Mouse (Mus musculus) layer of hippocampus, adult 18-20 months (tissue): ENCODE measurements around the gene Cenpp. TPM values are rescaled to one million over a fixed set of nuclear protein-coding genes. Genes with fewer than 3 reads are reported as not detected.

ENCODE experiments used
- DNase-seq, 2 experiments: peaks; one replicate each; pipeline ENCODE4 v3.0.0; 2022; ENCODE audit warnings: low spot score in 2 of 2
- long read RNA-seq: library from polyadenylated mRNA; stranded (forward); transcript quantifications from one replicate; pipeline ENCODE4 v2.0.0, GENCODE M21; 2021
- total RNA-seq, 2 experiments: library from RNA; stranded (reverse); gene quantifications; 2 replicates each; pipeline ENCODE4 v1.2.3; 2021

Gene Cenpp
- 1 to 10 TPM in 1 of 2 experiments, under 1 TPM in 1; 0.52 to 1.3 TPM for total RNA-seq
- long read RNA-seq, partial matches to known transcripts, result 0 of 9 reads
- long read RNA-seq, other reads (novel, unspliced or antisense), result 9 of 9 reads

DNA sequence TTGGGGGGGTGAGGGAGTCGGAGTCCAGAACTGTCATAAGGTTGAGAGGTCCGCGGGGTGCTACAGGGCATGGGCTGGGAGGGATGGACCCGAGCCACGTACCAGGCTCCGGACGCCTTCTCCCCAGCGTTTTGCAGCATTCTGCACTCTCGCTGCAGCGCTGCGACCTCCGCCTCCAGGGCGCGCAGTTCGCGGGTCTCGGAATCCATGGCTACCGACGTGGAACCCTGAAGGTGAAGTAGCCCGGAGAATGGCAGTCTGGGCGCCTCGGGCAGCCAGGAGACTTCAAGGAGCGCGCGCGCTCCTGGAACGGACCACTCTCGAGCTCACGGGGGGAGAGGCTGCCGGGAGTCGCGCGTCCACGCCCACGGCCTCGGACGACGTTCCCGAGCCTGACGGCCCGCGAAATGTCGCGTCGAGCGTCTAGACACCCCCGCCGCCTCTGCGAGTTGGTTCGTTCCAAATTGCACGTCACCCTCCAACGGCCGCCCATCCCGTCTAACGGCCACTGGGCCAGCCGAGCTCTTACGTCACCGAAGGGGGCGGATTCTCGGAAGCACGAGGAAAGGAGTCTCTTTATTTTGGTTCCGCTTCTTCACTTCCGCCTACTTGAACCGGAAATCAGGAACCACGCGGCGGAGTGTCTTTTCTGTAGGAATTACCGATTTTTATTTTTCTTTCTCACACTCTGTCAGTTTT lies at the start of gene Cenpp, which contains the start of gene Nol8:
Gene Cenpp (minus strand): TSS at position 305 of the 699 bp plus-strand sequence.
Gene Nol8 (plus strand): TSS at position 598 of the 699 bp plus-strand sequence.
- peak; percentile 99 for DNase-seq

DNA sequence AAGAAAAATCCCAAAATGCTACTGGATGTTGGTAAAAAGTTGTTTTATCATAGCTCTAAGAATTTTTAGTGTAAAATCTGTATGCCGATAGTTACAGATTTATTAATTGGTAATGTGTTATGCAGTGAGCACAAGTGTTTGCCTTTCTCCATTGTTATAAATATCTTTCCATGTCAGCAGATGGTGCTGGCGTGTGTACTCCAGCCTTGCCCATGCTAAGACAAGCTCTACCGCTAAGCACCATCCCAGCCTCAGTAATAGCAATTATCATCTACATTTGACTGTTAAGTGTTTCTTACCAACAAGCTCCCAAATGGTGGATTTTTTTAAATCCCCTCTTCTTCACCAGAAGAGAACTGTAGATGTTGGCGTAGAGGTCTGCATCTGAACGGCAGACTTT lies 38.5 kb upstream of the Cenpp start:
- DNase-seq, result peak in 1 of 2 experiments; percentile 66

DNA sequence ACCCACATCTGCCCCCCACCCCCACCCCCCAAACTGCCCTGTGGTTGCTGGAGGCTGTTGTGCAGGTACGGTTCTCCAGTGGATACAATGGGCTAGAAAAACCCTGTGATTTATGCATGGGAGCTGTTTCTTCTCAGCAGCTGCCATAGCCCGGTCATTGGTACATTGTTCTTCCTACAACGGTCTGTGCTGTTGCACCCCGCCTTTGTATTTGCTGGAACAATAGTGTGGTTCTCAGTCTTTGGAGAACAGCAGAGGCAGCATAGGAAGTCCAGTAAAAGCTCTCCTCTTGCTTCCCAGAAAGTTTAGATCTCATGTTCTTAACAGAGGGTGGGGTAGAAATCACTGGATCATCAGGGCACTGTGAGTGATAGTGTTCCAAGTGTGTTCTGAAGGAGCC lies 31.7 kb upstream of the Cenpp start:
- peak in 1 of 2 experiments; percentile 13 for DNase-seq

DNA sequence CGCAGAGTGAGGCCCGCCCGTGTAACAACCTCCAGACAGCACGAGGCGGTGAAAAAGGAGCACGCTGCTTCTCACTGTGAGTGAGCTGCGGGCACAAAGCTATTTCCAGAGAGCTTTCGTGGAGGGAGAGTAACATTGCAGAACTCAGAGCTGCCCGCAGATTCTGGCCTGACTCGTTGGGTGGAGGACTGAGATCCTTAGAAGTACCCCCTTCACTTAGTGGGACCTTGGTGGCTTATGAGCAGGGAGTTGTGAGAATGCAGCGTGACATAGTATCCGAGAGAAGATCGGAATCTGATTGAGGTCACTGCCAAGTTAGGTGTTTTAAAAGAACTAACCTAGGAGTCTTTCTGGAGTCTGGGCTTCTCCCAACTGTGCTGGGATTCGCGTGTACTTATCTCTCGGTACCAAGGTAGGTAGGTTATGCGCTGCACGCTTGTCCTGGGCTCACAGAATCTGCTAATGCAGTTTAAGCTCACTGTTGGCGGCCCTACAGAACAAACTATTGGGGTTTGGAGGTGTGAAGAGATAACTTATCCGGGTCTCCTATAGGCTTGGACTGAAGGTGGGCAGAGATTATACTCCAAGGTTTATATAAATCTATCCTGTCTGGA lies 29.8 kb upstream of the Cenpp start:
- peak in 1 of 2 experiments; percentile 8 for DNase-seq

DNA sequence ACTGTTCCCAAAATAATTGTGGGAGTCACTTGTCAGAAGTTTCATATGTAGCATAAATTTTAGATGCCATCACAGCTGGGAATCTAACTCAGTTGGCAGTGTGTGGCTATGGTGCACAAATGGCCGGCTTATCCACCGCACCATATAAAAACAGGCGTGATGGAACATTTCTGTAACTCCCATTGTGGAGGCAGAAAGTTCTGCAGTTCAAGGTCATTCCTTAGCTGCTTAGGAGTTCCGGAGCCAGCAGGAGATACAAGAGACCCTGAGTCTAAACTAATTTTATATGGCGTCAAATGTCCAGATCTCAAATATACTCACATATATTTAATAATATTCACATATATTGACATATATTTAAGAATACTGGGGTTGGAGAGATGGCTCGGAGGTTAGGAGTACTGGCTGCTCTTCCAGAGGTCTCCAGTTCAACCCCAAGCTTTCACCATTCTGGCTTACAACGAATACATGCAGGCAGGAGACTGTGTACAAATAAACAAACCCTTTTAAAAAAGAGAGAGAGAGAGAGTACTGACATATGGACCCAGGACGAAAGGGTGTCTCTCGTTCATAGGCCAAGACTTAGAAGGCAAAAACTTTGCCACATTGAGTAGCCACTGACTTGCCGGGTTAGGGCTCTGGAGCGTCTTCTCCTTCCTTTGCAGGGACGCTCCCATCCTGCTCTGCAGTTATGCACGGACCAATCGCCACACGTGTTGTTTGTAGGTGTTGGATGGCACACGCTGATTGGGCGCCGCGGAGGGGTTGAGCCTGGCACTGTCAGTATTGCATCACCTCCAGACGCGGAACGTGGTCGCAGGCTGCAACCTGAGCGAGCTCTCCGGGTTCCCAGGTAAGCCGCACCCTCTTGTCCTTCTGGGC lies 29.0 kb upstream of the Cenpp start, which contains the start of gene Iars:
Gene Iars (plus strand): TSS at position 750 of the 882 bp plus-strand sequence.
- DNase-seq, result peak; percentile 99 to 100

DNA sequence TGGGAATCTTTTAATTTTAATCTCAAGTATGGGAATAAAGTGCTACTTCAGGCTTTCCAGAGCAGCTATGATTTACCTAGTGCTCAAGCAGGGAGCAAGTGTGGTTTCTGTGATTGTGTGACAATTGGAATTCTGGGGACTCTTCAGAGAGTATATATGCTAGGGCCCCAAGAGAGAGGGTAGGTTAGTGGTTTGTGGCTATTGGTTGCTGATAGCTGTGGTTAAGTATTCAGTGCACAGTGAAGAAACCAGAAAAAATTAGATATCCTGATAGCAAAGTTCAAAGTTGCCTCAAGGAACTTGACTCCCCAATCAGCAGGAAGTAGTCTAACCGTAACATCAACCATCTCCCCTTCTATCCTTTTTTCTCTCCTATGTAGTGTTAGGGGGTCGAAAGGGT lies 25.2 kb upstream of the Cenpp start:
- DNase-seq, result no peak

DNA sequence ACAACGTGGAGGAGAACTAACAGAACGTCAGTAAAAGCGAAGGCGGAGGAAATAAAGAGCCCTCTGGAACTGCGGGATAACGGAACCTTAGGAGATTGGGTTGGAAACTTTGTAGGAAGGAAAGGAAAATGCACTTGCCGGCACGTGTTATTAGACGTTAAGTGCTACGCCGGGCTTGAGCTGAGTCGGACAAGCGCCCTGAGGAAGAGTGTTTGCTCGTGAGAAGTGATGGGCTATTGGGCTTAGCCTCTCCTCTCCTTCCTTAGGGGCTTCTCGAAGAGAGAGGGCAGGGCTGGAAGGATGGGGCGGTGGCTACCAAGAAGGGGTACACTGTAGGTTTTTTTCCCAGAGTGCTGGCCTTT lies 576 bp upstream of the Cenpp start:
- no peak for DNase-seq

DNA sequence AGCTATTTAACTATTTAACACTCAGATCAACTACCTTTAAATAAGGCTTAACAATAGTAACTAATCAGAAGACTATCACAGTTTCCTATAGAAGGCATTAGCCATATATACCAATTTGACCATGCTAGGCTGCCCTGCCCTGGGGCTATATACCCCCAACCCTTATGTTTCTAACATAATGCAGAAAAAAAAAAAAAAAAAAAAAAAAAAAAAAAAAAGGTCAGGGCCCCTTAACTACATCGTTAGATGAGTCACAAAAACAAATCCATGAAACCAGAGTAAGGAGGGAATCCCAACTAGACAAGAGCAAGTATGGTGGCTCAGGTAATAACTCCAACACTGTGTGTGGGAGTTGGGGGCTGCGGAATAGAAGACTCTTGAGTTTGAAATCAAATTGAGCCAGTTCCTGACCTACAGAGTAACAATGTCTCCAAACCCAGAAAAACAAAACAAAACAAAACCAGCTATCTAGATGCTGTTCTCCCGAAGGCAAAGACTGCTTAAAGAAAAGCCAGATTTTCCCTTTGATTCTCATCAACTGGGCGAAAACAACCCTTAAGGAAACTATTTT lies 719 bp downstream of the Cenpp start:
- no peak for DNase-seq

DNA sequence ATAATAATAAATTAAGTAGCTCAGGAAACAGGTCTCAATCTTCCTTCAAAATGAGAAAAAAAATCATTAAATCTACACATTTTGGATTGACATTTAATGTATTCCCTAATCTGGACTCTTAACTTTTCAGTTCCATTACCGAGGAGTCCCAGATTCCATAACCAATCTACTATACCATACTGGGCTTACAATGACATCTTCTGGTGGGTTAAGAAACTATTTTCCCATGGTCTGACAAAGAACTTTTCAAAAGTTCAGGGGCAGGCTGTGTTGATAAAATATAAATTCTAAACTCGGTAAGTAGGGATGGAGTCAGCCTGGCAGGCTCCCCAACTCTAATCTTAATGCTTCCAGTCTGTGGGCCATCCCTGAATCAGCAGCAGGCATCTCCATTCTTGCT lies 1.4 kb downstream of the Cenpp start:
- no peak for DNase-seq

DNA sequence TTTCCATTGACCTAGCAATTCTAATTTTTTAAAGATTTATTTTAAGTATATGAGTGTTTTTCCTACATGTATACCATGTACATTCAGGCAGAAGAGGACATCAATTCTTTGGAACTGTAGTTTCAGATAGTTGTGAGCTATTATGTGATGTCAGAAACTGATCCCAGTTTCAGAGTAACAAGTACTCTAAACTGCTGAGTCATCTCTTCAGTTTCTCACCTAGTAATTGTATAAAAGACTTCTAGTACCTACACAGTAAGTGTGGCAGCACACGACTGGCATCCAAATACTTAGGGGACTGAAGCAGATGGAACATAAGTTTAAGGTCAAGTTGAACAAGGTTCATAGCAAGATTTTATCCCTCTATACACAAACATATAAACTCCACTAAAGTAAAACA lies 6.6 kb downstream of the Cenpp start:
- DNase-seq, result no peak

DNA sequence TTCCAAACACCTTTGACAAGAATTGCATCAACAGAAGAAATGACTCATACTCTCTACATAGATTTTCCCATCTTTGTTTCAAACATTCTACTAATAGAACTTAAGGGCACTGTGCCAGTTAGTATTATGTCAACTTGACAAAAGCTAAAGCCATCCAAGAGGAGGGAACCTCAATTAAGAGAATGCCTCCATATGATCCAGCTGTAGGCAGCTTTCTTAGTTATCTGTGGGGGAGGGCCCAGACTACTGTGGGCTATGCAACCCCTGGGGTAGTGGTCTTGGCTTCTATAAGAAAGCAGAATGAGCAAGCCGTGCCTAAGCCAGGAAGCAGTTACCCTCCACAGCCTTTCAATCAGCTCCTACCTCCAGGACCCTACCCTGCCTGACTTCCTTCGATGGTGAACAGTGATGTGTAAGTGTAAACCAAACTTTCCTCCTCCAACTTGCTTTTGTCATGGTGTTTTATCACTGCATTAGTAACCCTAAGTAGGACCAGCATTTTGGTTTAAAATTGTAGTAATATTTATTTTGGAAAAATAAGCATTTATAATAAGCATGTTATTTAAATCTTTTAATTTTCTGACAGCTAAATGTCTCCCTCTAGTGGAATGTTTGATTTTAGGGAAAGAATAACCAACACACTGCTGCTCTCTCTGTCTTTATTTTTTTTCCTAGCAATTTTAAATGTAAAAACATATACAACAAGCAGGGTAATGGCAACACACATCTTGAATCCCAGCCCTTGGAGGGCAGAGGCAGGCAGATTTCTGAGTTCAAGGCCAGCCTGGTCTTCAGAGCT lies 7.7 kb downstream of the Cenpp start:
- peak in 1 of 2 experiments; percentile 42 for DNase-seq

DNA sequence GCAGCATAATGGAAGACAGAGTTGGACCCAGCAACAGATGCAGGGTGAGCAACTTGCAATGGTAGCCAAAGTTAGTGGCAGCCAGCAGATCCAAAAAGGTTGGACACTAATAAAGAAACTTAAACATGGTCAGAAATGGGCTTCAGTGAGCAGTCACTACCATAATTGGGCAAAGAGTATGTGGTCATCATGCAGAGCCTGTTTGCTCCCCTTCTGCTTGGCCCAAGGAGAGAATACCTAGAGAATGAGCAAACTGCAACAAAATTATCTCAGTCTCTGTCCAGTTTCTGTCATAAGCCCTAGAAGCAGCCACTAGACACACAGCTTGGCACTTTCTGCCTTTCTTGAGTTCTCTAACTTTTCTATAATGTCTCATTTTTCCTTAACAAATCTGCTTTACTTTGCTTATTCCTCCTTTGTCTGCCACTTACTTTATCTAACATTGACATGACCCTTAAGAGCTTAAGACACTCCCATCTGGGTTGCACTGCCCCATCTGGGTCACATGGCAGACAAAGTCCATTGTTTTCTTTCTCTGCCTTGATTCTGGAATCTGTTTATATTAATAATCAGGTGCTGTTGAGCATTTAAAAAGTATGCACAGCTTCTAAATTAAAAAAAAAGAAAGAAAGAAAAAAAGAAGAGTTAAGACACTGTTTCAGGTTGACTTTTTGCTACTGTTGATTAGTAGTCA lies 8.8 kb downstream of the Cenpp start:
- DNase-seq, result no peak

DNA sequence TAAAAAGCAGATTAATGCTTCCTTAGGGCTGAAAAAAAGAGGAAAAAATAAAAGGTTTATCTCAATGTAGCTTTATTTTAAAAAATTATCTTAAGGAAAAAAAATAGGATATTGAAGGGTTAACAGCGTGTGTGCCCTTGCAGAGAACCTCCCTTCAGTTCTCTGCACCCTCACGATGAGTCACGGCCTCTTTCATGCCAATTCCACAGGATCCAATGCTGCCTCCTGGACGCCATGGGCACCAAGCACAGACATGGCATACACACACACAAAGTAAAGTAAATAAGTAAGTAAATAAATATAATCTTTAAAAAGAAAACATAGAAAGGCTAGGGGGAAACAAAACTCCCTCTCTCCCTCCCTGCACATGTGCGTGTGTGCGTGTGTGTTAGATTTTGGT lies 9.9 kb downstream of the Cenpp start:
- no peak for DNase-seq

DNA sequence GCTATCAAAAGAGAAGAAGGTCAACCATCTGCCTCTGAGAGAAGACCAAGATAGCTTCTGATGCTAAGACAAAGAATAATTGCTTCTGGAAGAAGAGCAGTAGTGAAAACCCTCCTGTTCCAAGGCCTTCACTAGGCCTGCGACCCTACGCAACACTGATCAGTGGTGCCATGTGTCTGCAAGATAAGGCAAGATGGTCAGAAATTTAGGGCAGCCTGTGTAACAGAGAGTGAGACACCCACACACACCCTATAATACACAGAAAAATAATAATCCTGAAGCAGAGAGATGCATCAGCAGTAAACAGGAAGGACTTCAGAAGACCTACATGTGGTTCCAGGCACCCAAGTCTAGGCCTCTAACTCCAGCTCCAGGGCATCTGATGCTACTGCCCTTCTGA lies 12.6 kb downstream of the Cenpp start:
- DNase-seq, result no peak

DNA sequence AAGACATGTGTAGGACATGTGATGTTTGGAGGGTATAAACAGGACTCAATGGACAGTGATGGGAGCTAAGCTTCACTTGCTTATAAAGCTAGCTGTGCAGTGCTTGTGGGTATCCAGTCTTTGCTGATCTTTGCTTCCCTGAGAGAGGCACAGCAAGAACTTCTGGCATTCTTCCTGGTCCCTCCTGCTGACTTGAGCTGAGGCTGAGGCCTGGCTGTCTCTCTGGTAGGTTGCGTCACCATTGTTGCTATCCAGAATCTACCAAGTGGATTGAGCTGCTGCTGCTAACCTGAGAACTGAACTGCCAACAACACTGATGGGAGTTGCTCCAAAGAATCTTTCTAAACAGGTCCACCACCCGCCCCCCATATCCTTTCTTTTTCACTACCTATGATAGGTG lies 23.5 kb downstream of the Cenpp start:
- DNase-seq, result no peak

DNA sequence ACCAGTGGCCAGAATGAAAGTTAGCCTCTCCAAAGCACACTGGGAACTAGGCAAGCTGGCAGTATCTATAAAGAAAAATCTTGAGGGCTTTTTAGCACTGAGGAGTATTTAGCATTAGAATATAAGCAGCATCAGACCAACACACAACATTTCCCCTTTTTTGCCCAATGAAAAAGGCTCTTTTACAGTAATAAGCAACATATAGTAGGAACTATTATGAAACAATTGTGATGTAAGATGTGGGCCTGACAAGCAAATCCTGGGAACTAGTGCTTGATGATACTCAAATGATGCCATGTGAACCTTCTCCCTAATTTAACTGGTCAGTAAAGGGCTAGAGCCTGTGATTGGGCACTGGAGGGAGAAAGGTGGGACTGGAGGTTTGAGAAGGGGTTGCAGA lies 24.4 kb downstream of the Cenpp start:
- DNase-seq, result no peak

DNA sequence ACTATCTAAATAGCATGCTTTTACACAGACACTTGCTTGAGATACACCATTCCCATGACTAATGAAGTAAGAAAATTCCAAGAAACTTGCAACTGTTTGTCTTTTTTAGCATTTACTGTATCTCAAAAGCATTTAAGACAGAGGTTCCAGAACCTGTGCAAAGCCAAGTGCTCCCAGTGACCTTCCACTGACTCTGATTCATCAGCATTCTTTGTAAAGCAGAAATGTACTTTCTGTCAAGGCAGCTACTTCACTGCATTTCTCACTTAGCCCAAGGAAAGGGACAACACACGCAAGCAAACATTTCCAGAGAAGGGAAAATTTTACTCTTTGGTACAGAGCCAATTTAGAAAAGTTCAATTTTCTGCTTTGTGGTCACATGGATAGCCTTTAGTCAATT lies 29.4 kb downstream of the Cenpp start:
- DNase-seq, result no peak

DNA sequence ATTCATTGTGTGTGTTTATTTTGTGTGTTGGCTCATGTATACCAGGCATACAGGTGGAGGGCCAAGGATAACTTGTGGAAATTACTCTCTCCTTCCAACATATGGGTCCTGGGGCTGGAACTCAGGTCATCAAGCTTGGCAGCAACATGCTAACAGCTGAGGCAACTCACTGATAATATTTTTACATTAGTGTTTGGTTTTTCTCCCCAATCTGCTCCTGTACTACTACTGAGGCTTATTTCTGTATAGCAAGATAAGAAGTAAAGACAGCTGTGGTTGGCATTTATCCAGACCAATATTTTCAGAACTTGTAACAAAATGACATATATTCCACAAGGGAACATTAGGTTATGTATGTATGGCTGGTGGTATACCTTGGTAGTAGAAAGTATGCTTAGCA lies 34.2 kb downstream of the Cenpp start:
- no peak for DNase-seq

DNA sequence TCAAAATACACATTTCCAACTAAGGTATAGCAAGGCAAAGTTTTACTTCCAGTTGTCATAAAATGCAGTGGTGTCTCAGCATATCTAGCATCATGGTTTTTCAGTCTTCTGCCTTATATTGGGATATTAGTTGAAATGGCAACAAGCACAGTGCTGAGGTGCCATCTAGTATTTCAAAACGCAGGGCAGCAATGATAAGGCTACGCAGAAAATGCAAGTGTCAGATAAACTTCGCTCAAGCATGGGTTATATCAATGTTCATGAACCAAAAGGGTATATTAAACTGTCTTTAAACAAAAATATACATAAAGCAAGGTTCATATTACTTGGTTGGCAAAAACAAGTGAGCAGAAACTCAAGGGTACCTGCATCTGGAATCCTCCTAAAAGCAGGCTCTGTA lies 35.6 kb downstream of the Cenpp start:
- DNase-seq, result no peak
